Mouse (Mus musculus) limb, embryonic 14.5 days (tissue): ENCODE data around the gene Scd2. TPM values are rescaled to one million over a fixed set of nuclear protein-coding genes. Genes with fewer than 3 reads are reported as not detected.
"Not testable (repeated sequence)": the region's sequence is repeated elsewhere in the genome, so short reads cannot be mapped to it uniquely, and the experiment has no call there.

Experiments
- ATAC-seq: fragments of 200-750 bp; cut with Nextera tagmentation; 2 replicates; pipeline ENCODE4 v1.8.0; 2017; ENCODE audit warnings: low read depth, moderate number of reproducible peaks, moderate TSS enrichment; ENCODE audit not compliant: low FRiP score
- DNase-seq: peaks from one replicate; pipeline ENCODE4 v3.0.0-alpha.2; 2015; ENCODE audit warnings: low spot score
- H3K27ac ChIP-seq: fragments of 300-500 bp; sonication (generic); replicated peaks from 2 replicates; pipeline ENCODE4 v1.5.1; 2014; ENCODE audit warnings: low read depth, mild to moderate bottlenecking, low read length, moderate library complexity, mixed read lengths
- H3K27me3 ChIP-seq: fragments of 300-500 bp; sonication (generic); 2 replicates; pipeline ENCODE4 v1.6.1; 2014; ENCODE audit warnings: low read length, mixed read lengths; ENCODE audit not compliant: control insufficient read depth, insufficient read depth
- H3K36me3 ChIP-seq: fragments of 300-500 bp; sonication (generic); 2 replicates; pipeline ENCODE4 v1.6.1; 2014; ENCODE audit warnings: mild to moderate bottlenecking, low read length, moderate library complexity, mixed read lengths; ENCODE audit not compliant: control insufficient read depth, insufficient read depth
- H3K4me1 ChIP-seq: fragments of 300-500 bp; sonication (generic); 2 replicates; pipeline ENCODE4 v1.6.1; 2014; ENCODE audit warnings: antibody characterized with exemption, low read length, mixed read lengths; ENCODE audit not compliant: control insufficient read depth, insufficient read depth
- H3K4me2 ChIP-seq: fragments of 300-500 bp; sonication (generic); replicated peaks from 2 replicates; pipeline ENCODE4 v1.6.1; 2014; ENCODE audit warnings: low read depth, mild to moderate bottlenecking, low read length, moderate library complexity; ENCODE audit not compliant: severe bottlenecking
- H3K4me3 ChIP-seq: fragments of 300-500 bp; sonication (generic); replicated peaks from 2 replicates; pipeline ENCODE4 v1.5.1; 2014; ENCODE audit warnings: low read length
- H3K9ac ChIP-seq: fragments of 300-500 bp; sonication (generic); 2 replicates; pipeline ENCODE4 v1.6.1; 2014; ENCODE audit warnings: mild to moderate bottlenecking, low read depth, low read length, moderate library complexity; ENCODE audit not compliant: severe bottlenecking
- H3K9me3 ChIP-seq: fragments of 300-500 bp; sonication (generic); 2 replicates; pipeline ENCODE4 v1.6.1; 2016; ENCODE audit warnings: low read length; ENCODE audit not compliant: control insufficient read depth
- POLR2A ChIP-seq: fragments of 200-500 bp; IDR thresholded peaks from 2 replicates; pipeline ENCODE4 v1.8.0; 2012; ENCODE audit warnings: inconsistent platforms, mild to moderate bottlenecking, moderate library complexity, borderline replicate concordance; ENCODE audit not compliant: insufficient read depth, insufficient read length; ENCODE audit errors: extremely low read depth
- WGBS: fragments of 180-500 bp; shearing (Covaris S2); extraction: QIAGEN DNeasy Blood & Tissue Kit; methylation state at CpG from one replicate; pipeline ENCODE4 v1.1.7; 2014; 5-methylcytosine and 5-hydroxymethylcytosine counted together
- polyA plus RNA-seq, 2 experiments: library from polyadenylated mRNA; depleted of rRNA in 1 of 2; stranded (reverse) in 1 of 2; unstranded in 1 of 2; fragments of >200 nt; fragmentation: Nextera tagmentation in 1 of 2; extraction: Ambion mirVana in 1 of 2; gene quantifications; 2 replicates each; pipeline versions ENCODE4 v1.2.1 to v1.2.3; 2012 to 2014

The Scd2 gene
- polyA plus RNA-seq, 2 experiments = 218 to 274 TPM

GRCm38 (mm10) chr19:44318545-44318944, 25.1 kb downstream of the Scd2 start:
- no peak for ATAC-seq
- Histone ChIP-seq H3K9ac (no peak overlapping the region), H3K27ac (no peak overlapping the region), H3K27me3 (no peaks in the 10 kb centered on the region), H3K36me3 (no peaks in the 10 kb centered on the region), H3K4me1 (peaks cover 7% of the 10 kb centered on the region), H3K4me2 (no peak overlapping the region), H3K4me3 (no peak overlapping the region), H3K9me3 (no peaks in the 10 kb centered on the region)
- TF ChIP-seq POLR2A = no peak
- no peak for DNase-seq

GRCm38 (mm10) chr19:44320316-44320715, 26.8 kb downstream of the Scd2 start:
- TF ChIP-seq POLR2A = no peak
- 85% methylated on average over 3 of the region's 3 CpGs for WGBS
- no peak overlapping the region for H3K4me3 ChIP-seq

GRCm38 (mm10) chr19:44321201-44321600, 27.7 kb downstream of the Scd2 start:
- ATAC-seq = no peak
- no peak overlapping the region for H3K4me2 ChIP-seq
- 78% methylated on average over 4 of the region's 4 CpGs for whole genome bisulfite sequencing
- no peak overlapping the region for H3K4me3 ChIP-seq
- H3K9me3 ChIP-seq = no peaks in the 10 kb centered on the region
- no peaks in the 10 kb centered on the region for H3K27me3 ChIP-seq
- no peak for TF ChIP-seq POLR2A
- no peaks in the 10 kb centered on the region for H3K36me3 ChIP-seq
- H3K9ac ChIP-seq = no peak overlapping the region
- no peak for DNase-seq
- H3K27ac ChIP-seq = no peak overlapping the region
- no peaks in the 10 kb centered on the region for H3K4me1 ChIP-seq

More at GRCm38 (mm10) chr19:44320316-44320715, 26.8 kb downstream of the Scd2 start:
- no peaks in the 10 kb centered on the region for H3K9me3 ChIP-seq
- H3K27me3 ChIP-seq = no peaks in the 10 kb centered on the region
- ATAC-seq = no peak
- no peak overlapping the region for H3K27ac ChIP-seq
- no peaks in the 10 kb centered on the region for H3K36me3 ChIP-seq
- no peak overlapping the region for H3K9ac ChIP-seq
- no peak for DNase-seq
- H3K4me1 ChIP-seq = no peaks in the 10 kb centered on the region
- no peak overlapping the region for H3K4me2 ChIP-seq

GRCm38 (mm10) chr19:44321631-44322030, 28.2 kb downstream of the Scd2 start:
- ATAC-seq = no peak
- H3K9me3 ChIP-seq = no peaks in the 10 kb centered on the region
- H3K9ac ChIP-seq = no peak overlapping the region
- no peaks in the 10 kb centered on the region for H3K4me1 ChIP-seq
- H3K4me2 ChIP-seq = no peak overlapping the region
- DNase-seq = no peak
- WGBS = 74% methylated on average over 2 of the region's 2 CpGs
- no peak overlapping the region for H3K4me3 ChIP-seq
- H3K27ac ChIP-seq = no peak overlapping the region
- no peaks in the 10 kb centered on the region for H3K27me3 ChIP-seq
- no peaks in the 10 kb centered on the region for H3K36me3 ChIP-seq
- no peak for TF ChIP-seq POLR2A

GRCm38 (mm10) chr19:44329566-44329965, 36.1 kb downstream of the Scd2 start:
- WGBS = 95% methylated on average over 2 of the region's 2 CpGs
- no peak for TF ChIP-seq POLR2A
- Histone ChIP-seq H3K4me2 (no peak overlapping the region), H3K4me1 (no peaks in the 10 kb centered on the region), H3K36me3 (no peaks in the 10 kb centered on the region), H3K4me3 (no peak overlapping the region), H3K9me3 (no peaks in the 10 kb centered on the region), H3K27me3 (no peaks in the 10 kb centered on the region), H3K27ac (no peak overlapping the region), H3K9ac (no peak overlapping the region)
- DNase-seq = no peak
- no peak for ATAC-seq

GRCm38 (mm10) chr19:44331128-44331527, 37.7 kb downstream of the Scd2 start:
- 92% methylated on average over 1 of the region's 1 CpGs for WGBS
- not testable (repeated sequence) for ATAC-seq

More at GRCm38 (mm10) chr19:44331128-44331527, 37.7 kb downstream of the Scd2 start:
- not testable (repeated sequence) for DNase-seq, H3K9me3 ChIP-seq, H3K4me1 ChIP-seq, H3K4me2 ChIP-seq, H3K4me3 ChIP-seq, H3K27ac ChIP-seq, H3K36me3 ChIP-seq, H3K9ac ChIP-seq, H3K27me3 ChIP-seq
